Mouse (Mus musculus): ENCODE results near the gene Cryzl2.

Cryzl2 gene

DNA sequence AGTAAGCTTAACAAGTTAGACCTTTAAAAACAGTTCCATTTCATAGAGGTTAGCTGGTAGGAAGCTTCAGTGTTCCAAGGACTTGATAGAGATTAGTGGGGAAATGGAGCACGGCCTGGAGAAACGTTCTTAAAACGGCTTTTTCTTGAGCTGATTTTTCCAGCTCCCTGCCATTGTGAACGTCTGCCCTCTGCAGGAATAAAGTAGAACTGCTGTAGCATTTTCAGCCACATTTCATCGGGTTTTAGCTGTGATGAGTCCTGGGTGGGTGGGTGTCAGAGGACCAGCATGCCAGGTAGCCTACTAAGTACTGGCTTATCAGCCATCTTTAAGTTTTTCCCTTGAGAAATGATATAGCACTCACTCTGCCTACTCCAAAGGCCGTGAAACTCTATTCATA lies 78.1 kb downstream of the Cryzl2 start:
- DNase-seq: no peak

DNA sequence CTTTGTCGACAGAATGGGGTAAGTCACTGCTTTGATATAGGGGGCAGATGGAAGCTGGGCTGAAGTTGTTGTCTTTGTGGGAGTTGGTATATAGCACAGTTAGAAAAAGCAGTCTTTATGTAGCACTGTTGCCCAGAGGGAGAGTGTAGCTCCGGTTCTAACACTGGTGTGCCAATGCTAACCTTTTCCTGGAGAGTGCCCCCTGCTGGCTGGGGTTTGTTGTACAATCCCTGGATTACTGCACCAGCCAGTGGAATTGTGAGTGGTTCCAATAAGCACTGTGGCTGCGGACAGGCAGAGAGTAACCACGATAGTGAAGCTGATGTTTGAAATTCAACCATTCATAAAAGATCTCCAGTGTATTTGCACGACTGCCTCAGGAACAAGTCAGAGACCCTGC lies 79.3 kb downstream of the Cryzl2 start:
- DNase-seq: no peak
